Mouse (Mus musculus): ENCODE data around the gene Kctd11. TPM values are rescaled to one million over a fixed set of nuclear protein-coding genes. Genes with fewer than 3 reads are reported as not detected.
A peak's percentile ranks its signal among the peaks of the same experiment; 100 is the strongest.

The Kctd11 gene
- polyA plus RNA-seq, 1 experiment from 2014 or later = 1.9 TPM

- Histone ChIP-seq H3K4me3 (ENCODE audit: low read depth, low read length) (no peak overlapping the region), H3K4me1 (ENCODE audit: control insufficient read depth, insufficient read depth, low read length) (no peaks in the 10 kb centered on the region), H3K27me3 (ENCODE audit: control insufficient read depth, insufficient read depth, low read depth, low read length) (no peaks in the 10 kb centered on the region; the same call in 1 of the 2 replicates), H3K9me3 (replicated peaks; ENCODE audit: control insufficient read depth, low read length, poor library complexity, severe bottlenecking) (no peaks in the 10 kb centered on the region), H3K4me2 (ENCODE audit: low read length) (no peak overlapping the region), H3K36me3 (ENCODE audit: control insufficient read depth, insufficient read depth, low read length) (no peaks in the 10 kb centered on the region), H3K27ac (ENCODE audit: low read length) (no peak overlapping the region), H3K9ac (ENCODE audit: low read depth, low read length) (no peak overlapping the region)
- ATAC-seq = no peak
- 77% methylated on average over 8 of the region's 8 CpGs for WGBS
These were observed 5.9 kb upstream of the Kctd11 start for GRCm38 (mm10) chr11:69886907-69887635.

GRCm38 (mm10) chr11:69884663-69885062 lies 3.5 kb upstream of the Kctd11 start:
- no peaks in the 10 kb centered on the region for H3K36me3 ChIP-seq (ENCODE audit: control insufficient read depth, insufficient read depth, low read length)
- WGBS = 88% methylated on average over 8 of the region's 8 CpGs
- H3K4me3 ChIP-seq (ENCODE audit: low read depth, low read length) = no peak overlapping the region
- peaks cover 4% of the 10 kb centered on the region for H3K27me3 ChIP-seq (ENCODE audit: control insufficient read depth, insufficient read depth, low read depth, low read length)
- no peak overlapping the region for H3K4me2 ChIP-seq (ENCODE audit: low read length)
- no peak overlapping the region for H3K27ac ChIP-seq (ENCODE audit: low read length)
- no peaks in the 10 kb centered on the region for H3K9me3 ChIP-seq (replicated peaks; ENCODE audit: control insufficient read depth, low read length, poor library complexity, severe bottlenecking)
- H3K9ac ChIP-seq (ENCODE audit: low read depth, low read length) = no peak overlapping the region
- ATAC-seq = no peak
- H3K4me1 ChIP-seq (ENCODE audit: control insufficient read depth, insufficient read depth, low read length) = peaks cover 10% of the 10 kb centered on the region; the same call in 1 of the 2 replicates

GRCm38 (mm10) chr11:69884240-69884639 lies 3.0 kb upstream of the Kctd11 start:
- WGBS = 83% methylated on average over 9 of the region's 9 CpGs

GRCm38 (mm10) chr11:69883527-69884151 lies 2.4 kb upstream of the Kctd11 start:
- ATAC-seq = no peak
- Histone ChIP-seq H3K27ac (ENCODE audit: low read length) (no peak overlapping the region), H3K36me3 (ENCODE audit: control insufficient read depth, insufficient read depth, low read length) (no peaks in the 10 kb centered on the region), H3K4me2 (ENCODE audit: low read length) (no peak overlapping the region), H3K4me3 (ENCODE audit: low read depth, low read length) (no peak overlapping the region), H3K9me3 (replicated peaks; ENCODE audit: control insufficient read depth, low read length, poor library complexity, severe bottlenecking) (no peaks in the 10 kb centered on the region), H3K27me3 (ENCODE audit: control insufficient read depth, insufficient read depth, low read depth, low read length) (peaks cover 4% of the 10 kb centered on the region), H3K9ac (ENCODE audit: low read depth, low read length) (no peak overlapping the region), H3K4me1 (ENCODE audit: control insufficient read depth, insufficient read depth, low read length) (peaks cover 10% of the 10 kb centered on the region; the same call in 1 of the 2 replicates)
- WGBS = 89% methylated on average over 8 of the region's 8 CpGs

More at GRCm38 (mm10) chr11:69884240-69884639, 3.0 kb upstream of the Kctd11 start:
- Histone ChIP-seq H3K9ac (ENCODE audit: low read depth, low read length) (no peak overlapping the region), H3K4me1 (ENCODE audit: control insufficient read depth, insufficient read depth, low read length) (peaks cover 10% of the 10 kb centered on the region; the same call in 1 of the 2 replicates), H3K36me3 (ENCODE audit: control insufficient read depth, insufficient read depth, low read length) (no peaks in the 10 kb centered on the region), H3K4me2 (ENCODE audit: low read length) (no peak overlapping the region), H3K27me3 (ENCODE audit: control insufficient read depth, insufficient read depth, low read depth, low read length) (peaks cover 4% of the 10 kb centered on the region), H3K27ac (ENCODE audit: low read length) (no peak overlapping the region), H3K4me3 (ENCODE audit: low read depth, low read length) (no peak overlapping the region), H3K9me3 (replicated peaks; ENCODE audit: control insufficient read depth, low read length, poor library complexity, severe bottlenecking) (no peaks in the 10 kb centered on the region)
- no peak for ATAC-seq

- H3K27me3 ChIP-seq (ENCODE audit: control insufficient read depth, insufficient read depth, low read depth, low read length) = peaks cover 4% of the 10 kb centered on the region
- no peak overlapping the region for H3K9ac ChIP-seq (ENCODE audit: low read depth, low read length)
- no peaks in the 10 kb centered on the region for H3K9me3 ChIP-seq (replicated peaks; ENCODE audit: control insufficient read depth, low read length, poor library complexity, severe bottlenecking)
- H3K4me3 ChIP-seq (ENCODE audit: low read depth, low read length) = no peak overlapping the region
- no peak overlapping the region for H3K4me2 ChIP-seq (ENCODE audit: low read length)
- ATAC-seq = no peak
- H3K36me3 ChIP-seq (ENCODE audit: control insufficient read depth, insufficient read depth, low read length) = no peaks in the 10 kb centered on the region
- peaks cover 10% of the 10 kb centered on the region; the same call in 1 of the 2 replicates for H3K4me1 ChIP-seq (ENCODE audit: control insufficient read depth, insufficient read depth, low read length)
- H3K27ac ChIP-seq (ENCODE audit: low read length) = no peak overlapping the region
- 67% methylated on average over 4 of the region's 4 CpGs for WGBS
These were observed 1.9 kb upstream of the Kctd11 start for GRCm38 (mm10) chr11:69883066-69883465.

GRCm38 (mm10) chr11:69881787-69882670 lies 823 bp upstream of the Kctd11 start:
- Histone ChIP-seq H3K4me1 (ENCODE audit: control insufficient read depth, insufficient read depth, low read length) (peaks cover 11% of the 10 kb centered on the region; the same call in 1 of the 2 replicates), H3K9ac (ENCODE audit: low read depth, low read length) (peak overlapping the region; percentile 51; the same call in 1 of the 2 replicates)
- WGBS = 59% methylated on average over 21 of the region's 21 CpGs

GRCm38 (mm10) chr11:69880506-69880852 lies 727 bp downstream of the Kctd11 start:
- no peaks in the 10 kb centered on the region for H3K9me3 ChIP-seq (replicated peaks; ENCODE audit: control insufficient read depth, low read length, poor library complexity, severe bottlenecking)
- H3K4me3 ChIP-seq (ENCODE audit: low read depth, low read length) = peak overlapping the region; percentile 46
- H3K9ac ChIP-seq (ENCODE audit: low read depth, low read length) = peak overlapping the region; percentile 51
- peak; percentile 56 for ATAC-seq
- under 1% methylated on average over 18 of the region's 18 CpGs for WGBS
- H3K4me1 ChIP-seq (ENCODE audit: control insufficient read depth, insufficient read depth, low read length) = peaks cover 12% of the 10 kb centered on the region; the same call in 1 of the 2 replicates
- peak overlapping the region; percentile 78 for H3K4me2 ChIP-seq (ENCODE audit: low read length)
- peaks cover 4% of the 10 kb centered on the region for H3K27me3 ChIP-seq (ENCODE audit: control insufficient read depth, insufficient read depth, low read depth, low read length)
- peak overlapping the region; percentile 43; the same call in 1 of the 2 replicates for H3K27ac ChIP-seq (ENCODE audit: low read length)
- no peaks in the 10 kb centered on the region for H3K36me3 ChIP-seq (ENCODE audit: control insufficient read depth, insufficient read depth, low read length)

More at GRCm38 (mm10) chr11:69881787-69882670, 823 bp upstream of the Kctd11 start:
- no peaks in the 10 kb centered on the region for H3K36me3 ChIP-seq (ENCODE audit: control insufficient read depth, insufficient read depth, low read length)
- ATAC-seq = no peak
- H3K9me3 ChIP-seq (replicated peaks; ENCODE audit: control insufficient read depth, low read length, poor library complexity, severe bottlenecking) = no peaks in the 10 kb centered on the region
- peak overlapping the region; percentile 46; the same call in 1 of the 2 replicates for H3K4me3 ChIP-seq (ENCODE audit: low read depth, low read length)
- H3K27ac ChIP-seq (ENCODE audit: low read length) = no peak overlapping the region; the same call in 1 of the 2 replicates
- H3K27me3 ChIP-seq (ENCODE audit: control insufficient read depth, insufficient read depth, low read depth, low read length) = peaks cover 4% of the 10 kb centered on the region
- peak overlapping the region; percentile 78 for H3K4me2 ChIP-seq (ENCODE audit: low read length)

- H3K4me2 ChIP-seq (ENCODE audit: low read length) = peak overlapping the region; percentile 78
- peaks cover 12% of the 10 kb centered on the region; the same call in 1 of the 2 replicates for H3K4me1 ChIP-seq (ENCODE audit: control insufficient read depth, insufficient read depth, low read length)
- H3K27ac ChIP-seq (ENCODE audit: low read length) = no peak overlapping the region
- no peaks in the 10 kb centered on the region for H3K9me3 ChIP-seq (replicated peaks; ENCODE audit: control insufficient read depth, low read length, poor library complexity, severe bottlenecking)
- H3K9ac ChIP-seq (ENCODE audit: low read depth, low read length) = no peak overlapping the region
- H3K4me3 ChIP-seq (ENCODE audit: low read depth, low read length) = no peak overlapping the region
- WGBS = 64% methylated on average over 15 of the region's 15 CpGs
- H3K36me3 ChIP-seq (ENCODE audit: control insufficient read depth, insufficient read depth, low read length) = no peaks in the 10 kb centered on the region
- no peak for ATAC-seq
- H3K27me3 ChIP-seq (ENCODE audit: control insufficient read depth, insufficient read depth, low read depth, low read length) = peaks cover 4% of the 10 kb centered on the region
These were observed 1.5 kb downstream of the Kctd11 start for GRCm38 (mm10) chr11:69879711-69880110.

Measured in midbrain, embryonic 16.5 days (tissue).